In the genomic region with DNA sequence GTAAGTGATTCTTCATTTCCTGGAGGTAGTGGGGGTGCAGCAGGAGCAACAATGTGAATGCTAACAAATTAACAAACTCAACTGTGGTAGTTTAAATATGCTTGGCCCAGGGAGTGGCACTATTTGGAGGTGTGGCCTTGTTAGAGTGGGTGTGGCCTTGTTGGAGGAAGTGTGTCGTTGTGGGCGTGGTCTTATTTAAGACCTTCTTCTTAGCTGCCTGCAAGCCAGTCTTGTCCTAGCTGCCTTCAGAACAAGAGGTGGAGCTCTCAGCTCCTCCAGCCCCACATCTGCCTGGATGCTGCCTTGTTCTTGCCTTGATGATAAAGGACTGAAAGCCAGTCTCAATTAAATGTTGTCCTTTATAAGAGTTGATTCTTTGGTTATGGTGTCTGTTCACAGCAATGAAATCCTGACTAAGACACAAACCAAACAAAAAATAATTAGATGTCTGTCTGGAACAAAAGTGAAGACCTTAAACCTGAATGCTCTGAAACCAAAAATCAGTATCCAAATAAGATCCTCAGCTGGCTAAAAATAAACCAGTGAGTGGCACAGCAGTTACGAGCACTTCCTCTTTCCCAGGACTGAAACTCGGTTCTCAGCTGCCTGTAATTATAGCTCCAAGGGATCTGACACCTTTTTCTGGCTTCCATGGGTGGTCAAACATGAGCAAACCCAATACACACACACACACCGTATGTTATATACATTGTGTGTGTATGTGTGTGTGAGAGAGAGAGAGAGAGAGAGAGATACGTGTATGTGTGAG, we compare ENCODE assay signal across 17 mouse cellular contexts. TPM values are rescaled to one million over a fixed set of nuclear protein-coding genes. Genes with fewer than 3 reads are reported as not detected.
DNase-seq lines count a peak whose midpoint lies in the region; ATAC-seq lines count a peak whose summit lies in the region.
"Had no signal": no experiment of that assay in that cellular context is flagged by ENCODE, and none has a peak within 500 bp of the region (broad histone marks: within the 10 kb centered on the region; RNA-seq: fewer than 3 reads in every experiment).

No protein-coding gene starts in this region.

- WGBS in heart, embryonic 16.5 days = 53% methylated on average over 6 of the region's 6 CpGs
- 27% methylated on average over 5 of the region's 6 CpGs for WGBS in macrophage (ENCODE audit: missing documents)

- no peaks in the 10 kb centered on the region for H3K27me3 ChIP-seq in heart, embryonic 16.5 days (ENCODE audit: control insufficient read depth, insufficient read depth, low read length)
- H3K27me3 ChIP-seq: intestine, embryonic 15.5 days; limb, embryonic 13.5 days; midbrain, embryonic 12.5 days; neural tube, embryonic 12.5 days had no signal

- intact Hi-C loops in heart, postnatal 14 days (cut with DNase I) = no loop called here
- intact Hi-C loops in left cerebral cortex, postnatal 25 days (cut with DNase I) = no loop called here

- H3K27ac ChIP-seq in heart, embryonic 16.5 days (ENCODE audit: low read length) = peak overlapping the region; percentile 76
- H3K27ac ChIP-seq in macrophage = peak overlapping the region; percentile 71
- H3K27ac ChIP-seq: intestine, embryonic 15.5 days; limb, embryonic 13.5 days; midbrain, embryonic 12.5 days; neural tube, embryonic 12.5 days had no signal

- no peak overlapping the region for H3K4me3 ChIP-seq in heart, embryonic 16.5 days (ENCODE audit: low read length)
- no peak overlapping the region for H3K4me3 ChIP-seq in macrophage (ENCODE audit: inconsistent target)
- H3K4me3 ChIP-seq: intestine, embryonic 15.5 days; limb, embryonic 13.5 days; midbrain, embryonic 12.5 days; neural tube, embryonic 12.5 days had no signal

- ATAC-seq in heart, embryonic 16.5 days (replicated peaks; ENCODE audit: extremely low read depth, insufficient read depth, low FRiP score) = no peak
- ATAC-seq: forebrain, embryonic 16.5 days; intestine, embryonic 15.5 days had no signal

- no peaks in the 10 kb centered on the region for H3K36me3 ChIP-seq in heart, embryonic 16.5 days (ENCODE audit: control insufficient read depth, insufficient read depth)
- no peaks in the 10 kb centered on the region for H3K36me3 ChIP-seq in macrophage (ENCODE audit: inconsistent target)
- H3K36me3 ChIP-seq: intestine, embryonic 15.5 days; limb, embryonic 13.5 days; midbrain, embryonic 12.5 days; neural tube, embryonic 12.5 days had no signal

- peaks cover 7% of the 10 kb centered on the region for H3K4me1 ChIP-seq in heart, embryonic 16.5 days (ENCODE audit: control insufficient read depth, insufficient read depth, low read length)
- H3K4me1 ChIP-seq: intestine, embryonic 15.5 days; midbrain, embryonic 12.5 days; neural tube, embryonic 12.5 days had no signal

- H3K9ac ChIP-seq in heart, embryonic 16.5 days (ENCODE audit: low read length) = no peak overlapping the region; the same call in 1 of the 2 replicates
- H3K9ac ChIP-seq: intestine, embryonic 15.5 days; limb, embryonic 13.5 days; midbrain, embryonic 12.5 days; neural tube, embryonic 12.5 days had no signal

- H3K79me2 ChIP-seq in macrophage (ENCODE audit: inconsistent target) = no peaks in the 10 kb centered on the region

- no peak for DNase-seq in heart, postnatal 14 days
- DNase-seq in B cell, adult 2 months = peak; percentile 56 to 63
- peak; percentile 67 for DNase-seq in ZHBTc4 (ENCODE audit: low read depth, low spot score)
- no peak for DNase-seq in left cerebral cortex, postnatal 25 days (ENCODE audit: low spot score in 2 of 2)
- no peak for DNase-seq in layer of hippocampus, postnatal 10 days (ENCODE audit: low spot score in 2 of 2)
- DNase-seq: adrenal gland, adult 8-10 months; cerebellum, adult 2 months; gastrocnemius, postnatal 36 days; kidney, postnatal 4 days; thymus, postnatal 25 days had no signal

- no peaks in the 10 kb centered on the region; the same call in 1 of the 2 replicates for H3K9me3 ChIP-seq in heart, embryonic 16.5 days (replicated peaks; ENCODE audit: control insufficient read depth, low read length)
- H3K9me3 ChIP-seq: intestine, embryonic 15.5 days; limb, embryonic 13.5 days; midbrain, embryonic 12.5 days; neural tube, embryonic 12.5 days had no signal

- no peak overlapping the region for H3K4me2 ChIP-seq in heart, embryonic 16.5 days (ENCODE audit: low read depth, low read length)
- H3K4me2 ChIP-seq: intestine, embryonic 15.5 days; limb, embryonic 13.5 days; midbrain, embryonic 12.5 days; neural tube, embryonic 12.5 days had no signal

RNA-seq across cellular contexts. Expression of gene Mapk7, which starts 4.7 kb away (rescaled TPM):
- 27.4 and 28.9 TPM in 2 replicates for polyA plus RNA-seq in heart, embryonic 16.5 days (2015; fragmentation: Nextera tagmentation; extraction: Ambion mirVana)
- total RNA-seq in heart, postnatal 14 days (2021) = 1 to 10 TPM; 8.9 to 9.7 TPM
- total RNA-seq in macrophage (2018; cell fraction: chromatin; rRNA removed) = 10 to 100 TPM; 12.8 to 89.2 (median 47.6) TPM
- total RNA-seq in macrophage (2018; cell fraction: cytosol; rRNA removed) = 10 to 100 TPM; 16.0 to 49.3 (median 36.1) TPM
- total RNA-seq in macrophage (2018; cell fraction: nucleus; rRNA removed) = 10 to 100 TPM; 18.1 to 76.5 (median 47.4) TPM
- polyA plus RNA-seq in macrophage (2018) = 28.5 to 49.5 TPM (median 37.8 TPM) in 3 replicates
- total RNA-seq in left cerebral cortex, postnatal 25 days (2021) = 10 to 100 TPM; 19.1 to 26.9 TPM
- total RNA-seq in layer of hippocampus, postnatal 10 days (2021) = 10 to 100 TPM; 46.0 to 51.1 TPM

RNA-seq across cellular contexts. Expression of gene B9d1, which starts 6.0 kb away (rescaled TPM):
- 11.6 and 13.3 TPM in 2 replicates for polyA plus RNA-seq in heart, embryonic 16.5 days (2015; fragmentation: Nextera tagmentation; extraction: Ambion mirVana)
- total RNA-seq in heart, postnatal 14 days (2021) = 10 to 100 TPM in 1 of 2 experiments, 1 to 10 TPM in 1; 9.4 to 11.1 TPM
- 1 to 10 TPM in 2 of 26 experiments, not detected in 24; 2.7 to 4.0 TPM for total RNA-seq in macrophage (2018; cell fraction: chromatin; rRNA removed)
- total RNA-seq in macrophage (2018; cell fraction: cytosol; rRNA removed) = 1 to 10 TPM in 7 of 26 experiments, under 1 TPM in 15, not detected in 4; 0.24 to 1.6 (median 0.71) TPM
- 1 to 10 TPM in 2 of 26 experiments, under 1 TPM in 1, not detected in 23; 0.83 to 1.7 (median 1.6) TPM for total RNA-seq in macrophage (2018; cell fraction: nucleus; rRNA removed)
- 0.59 to 0.91 TPM in 2 of 3 replicates, not detected in the other for polyA plus RNA-seq in macrophage (2018)
- 10 to 100 TPM; 43.2 to 44.9 TPM for total RNA-seq in left cerebral cortex, postnatal 25 days (2021)
- total RNA-seq in layer of hippocampus, postnatal 10 days (2021) = 10 to 100 TPM; 30.8 to 34.2 TPM

RNA-seq across cellular contexts. Expression of gene Mfap4, which starts 13.7 kb away (rescaled TPM):
- polyA plus RNA-seq in heart, embryonic 16.5 days (2015; fragmentation: Nextera tagmentation; extraction: Ambion mirVana) = 125 and 225 TPM in 2 replicates
- total RNA-seq in heart, postnatal 14 days (2021) = 100 to 1,000 TPM; 112 to 142 TPM
- total RNA-seq in macrophage (2018; cell fraction: chromatin; rRNA removed) = 10 to 100 TPM in 1 of 26 experiments, 1 to 10 TPM in 1, under 1 TPM in 3, not detected in 21; 0.36 to 56.8 (median 0.46) TPM
- total RNA-seq in macrophage (2018; cell fraction: cytosol; rRNA removed) = not detected
- 1 to 10 TPM in 1 of 26 experiments, not detected in 25; 6.8 TPM for total RNA-seq in macrophage (2018; cell fraction: nucleus; rRNA removed)
- not detected in 3 replicates for polyA plus RNA-seq in macrophage (2018)
- total RNA-seq in left cerebral cortex, postnatal 25 days (2021) = 1 to 10 TPM; 4.2 to 5.5 TPM
- 10 to 100 TPM; 10.6 to 11.2 TPM for total RNA-seq in layer of hippocampus, postnatal 10 days (2021)

RNA-seq across cellular contexts. Expression of gene Rnf112, which starts 45.0 kb away (rescaled TPM):
- 0.07 and 0.29 TPM in 2 replicates for polyA plus RNA-seq in heart, embryonic 16.5 days (2015; fragmentation: Nextera tagmentation; extraction: Ambion mirVana)
- under 1 TPM; 0.17 to 0.34 TPM for total RNA-seq in heart, postnatal 14 days (2021)
- total RNA-seq in macrophage (2018; cell fraction: chromatin; rRNA removed) = not detected
- not detected for total RNA-seq in macrophage (2018; cell fraction: cytosol; rRNA removed)
- not detected for total RNA-seq in macrophage (2018; cell fraction: nucleus; rRNA removed)
- not detected in 3 replicates for polyA plus RNA-seq in macrophage (2018)
- total RNA-seq in left cerebral cortex, postnatal 25 days (2021) = 100 to 1,000 TPM; 296 to 321 TPM
- 100 to 1,000 TPM; 201 to 230 TPM for total RNA-seq in layer of hippocampus, postnatal 10 days (2021)

Comparison
In these comparisons a context has a peak if more than half of its experiments do, and no peak if none do; other contexts are left out.
1. DNase-seq: peak in B cell, adult 2 months (2 of 2) and ZHBTc4 (single experiment); none in heart, postnatal 14 days (0 of 2), left cerebral cortex, postnatal 25 days (0 of 2) and layer of hippocampus, postnatal 10 days (0 of 2).
2. RNA of gene Mfap4, which starts 13.7 kb away (total RNA-seq): 112 to 142 TPM in heart, postnatal 14 days; 10.6 to 11.2 TPM in layer of hippocampus, postnatal 10 days and 4.2 to 5.5 TPM in left cerebral cortex, postnatal 25 days; every median in the first group is over 4 times any median in the second.